Mouse (Mus musculus): ENCODE measurements around the gene BC052040.

The BC052040 gene

GRCm38 (mm10) chr2:115699032-115699431 is 117.5 kb downstream of the BC052040 start:
- no peak for DNase-seq (ENCODE audit: low read depth, low spot score)

GRCm38 (mm10) chr2:115702610-115703009 is 121.1 kb downstream of the BC052040 start:
- DNase-seq (ENCODE audit: low read depth, low spot score), result no peak

GRCm38 (mm10) chr2:115717535-115717934 is 136.0 kb downstream of the BC052040 start:
- DNase-seq (ENCODE audit: low read depth, low spot score), result no peak

- no peak for DNase-seq (ENCODE audit: low read depth, low spot score)
Observed at GRCm38 (mm10) chr2:115717980-115718379, 136.5 kb downstream of the BC052040 start.

GRCm38 (mm10) chr2:115723452-115723851 is 141.9 kb downstream of the BC052040 start:
- no peak for DNase-seq (ENCODE audit: low read depth, low spot score)

GRCm38 (mm10) chr2:115724216-115724615 is 142.7 kb downstream of the BC052040 start:
- no peak for DNase-seq (ENCODE audit: low read depth, low spot score)

GRCm38 (mm10) chr2:115724726-115725125 is 143.2 kb downstream of the BC052040 start:
- DNase-seq (ENCODE audit: low read depth, low spot score), result no peak

GRCm38 (mm10) chr2:115725503-115725902 is 144.0 kb downstream of the BC052040 start:
- no peak for DNase-seq (ENCODE audit: low read depth, low spot score)

- no peak for DNase-seq (ENCODE audit: low read depth, low spot score)
Observed at GRCm38 (mm10) chr2:115725926-115726325, 144.4 kb downstream of the BC052040 start.

GRCm38 (mm10) chr2:115726806-115727205 is 145.3 kb downstream of the BC052040 start:
- DNase-seq (ENCODE audit: low read depth, low spot score), result no peak

- DNase-seq (ENCODE audit: low read depth, low spot score), result no peak
Observed at GRCm38 (mm10) chr2:115728627-115729026, 147.1 kb downstream of the BC052040 start.

GRCm38 (mm10) chr2:115730502-115730901 is 149.0 kb downstream of the BC052040 start:
- no peak for DNase-seq (ENCODE audit: low read depth, low spot score)

GRCm38 (mm10) chr2:115731171-115731570 is 149.7 kb downstream of the BC052040 start:
- DNase-seq (ENCODE audit: low read depth, low spot score), result no peak

- DNase-seq (ENCODE audit: low read depth, low spot score), result no peak
Observed at GRCm38 (mm10) chr2:115732572-115732971, 151.1 kb downstream of the BC052040 start.

- no peak for DNase-seq (ENCODE audit: low read depth, low spot score)
Observed at GRCm38 (mm10) chr2:115733017-115733692, 151.6 kb downstream of the BC052040 start.

GRCm38 (mm10) chr2:115734850-115735249 is 153.3 kb downstream of the BC052040 start:
- DNase-seq (ENCODE audit: low read depth, low spot score), result no peak

- no peak for DNase-seq (ENCODE audit: low read depth, low spot score)
Observed at GRCm38 (mm10) chr2:115736416-115736815, 154.9 kb downstream of the BC052040 start.

- DNase-seq (ENCODE audit: low read depth, low spot score), result no peak
Observed at GRCm38 (mm10) chr2:115737966-115738365, 156.4 kb downstream of the BC052040 start.

- no peak for DNase-seq (ENCODE audit: low read depth, low spot score)
Observed at GRCm38 (mm10) chr2:115742061-115742460, 160.5 kb downstream of the BC052040 start.

- no peak for DNase-seq (ENCODE audit: low read depth, low spot score)
Observed at GRCm38 (mm10) chr2:115747639-115748038, 166.1 kb downstream of the BC052040 start.

GRCm38 (mm10) chr2:115751177-115751576 is 169.7 kb downstream of the BC052040 start:
- no peak for DNase-seq (ENCODE audit: low read depth, low spot score)

GRCm38 (mm10) chr2:115757685-115758084 is 176.2 kb downstream of the BC052040 start:
- no peak for DNase-seq (ENCODE audit: low read depth, low spot score)

- no peak for DNase-seq (ENCODE audit: low read depth, low spot score)
Observed at GRCm38 (mm10) chr2:115758542-115758941, 177.0 kb downstream of the BC052040 start.

Measured in CD4-positive helper T cell, adult 2 months (primary cell).